Mouse (Mus musculus): ENCODE results near the gene Cpa5. TPM values are rescaled to one million over a fixed set of nuclear protein-coding genes. Genes with fewer than 3 reads are reported as not detected.

The Cpa5 gene
- polyA plus RNA-seq (2012; rRNA removed): not detected in 2 replicates

DNA sequence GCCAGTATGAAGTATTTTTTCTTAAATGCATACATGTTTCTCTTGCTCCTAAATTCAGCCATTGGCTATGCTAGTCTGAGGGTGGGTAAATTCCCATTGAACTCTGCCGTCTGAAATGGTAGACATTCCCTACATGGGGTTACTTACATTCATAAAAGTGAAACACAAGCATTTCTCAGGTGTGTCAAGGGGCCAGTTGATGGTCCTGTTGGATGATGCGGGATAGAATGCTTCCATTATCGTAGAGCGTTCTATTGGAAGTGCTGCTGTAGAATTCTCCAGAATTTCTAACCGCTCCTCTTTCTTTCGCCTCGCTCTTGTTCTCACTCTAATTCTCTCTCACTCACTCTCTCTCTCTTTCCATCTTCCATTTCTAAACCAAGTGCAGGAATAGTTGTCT, at the start of gene Cpa5:
Gene Cpa5, plus strand, starts transcription at position 301 of the 400 bp plus-strand sequence.
- WGBS: 97% methylated on average over 7 of the region's 7 CpGs
- TF ChIP-seq POLR2A (IDR thresholded peaks at IDR 0.05; ENCODE audit: low read depth, low read length): no peak
- TF ChIP-seq CTCF (IDR thresholded peaks at IDR 0.05; ENCODE audit: extremely low read depth, insufficient read depth, insufficient read length, insufficient replicate concordance): no peak

DNA sequence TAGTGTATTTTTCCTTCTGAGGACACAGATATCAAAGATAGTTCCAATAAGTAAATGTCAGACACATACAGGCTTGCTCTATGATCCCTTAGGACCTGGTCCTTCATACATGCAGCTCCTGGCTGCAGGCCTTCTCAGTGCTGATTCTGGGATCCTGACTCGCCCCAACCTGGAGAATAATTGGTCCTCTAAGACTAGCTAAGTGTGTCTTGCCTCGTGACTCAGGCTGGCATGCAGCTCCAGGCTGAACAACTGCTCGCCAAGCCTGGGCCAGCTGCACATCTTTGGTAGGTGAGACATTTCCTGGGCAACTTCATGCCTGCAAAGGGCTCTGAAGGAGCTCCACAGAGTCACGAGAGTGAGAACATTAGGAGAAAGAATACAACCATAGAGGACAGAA, 48.7 kb upstream of the Cpa5 start:
- TF ChIP-seq CTCF (IDR thresholded peaks at IDR 0.05; ENCODE audit: extremely low read depth, insufficient read depth, insufficient read length, insufficient replicate concordance) (no peak), POLR2A (IDR thresholded peaks at IDR 0.05; ENCODE audit: low read depth, low read length) (no peak)
- 78% methylated on average over 4 of the region's 4 CpGs for WGBS
- Histone ChIP-seq H3K27me3 (ENCODE audit: control insufficient read depth, insufficient read depth, low read length) (no peaks in the 10 kb centered on the region), H3K4me3 (ENCODE audit: extremely low read depth, insufficient read depth, insufficient read length) (no peak overlapping the region), H3K4me1 (ENCODE audit: control insufficient read depth, insufficient read depth, insufficient read length) (no peaks in the 10 kb centered on the region), H3K36me3 (ENCODE audit: control insufficient read depth, insufficient read depth, low read length) (no peaks in the 10 kb centered on the region), H3K27ac (ENCODE audit: insufficient read depth, low read length) (no peak overlapping the region)
- DNase-seq (ENCODE audit: low read depth in 1 of 2, low spot score in 2 of 2): no peak

More for the DNA sequence above, at the start of gene Cpa5:
- H3K36me3 ChIP-seq (ENCODE audit: control insufficient read depth, insufficient read depth, low read length): no peaks in the 10 kb centered on the region
- H3K4me3 ChIP-seq (ENCODE audit: extremely low read depth, insufficient read depth, insufficient read length): no peak within 1 kb of the TSS
- no peak within 1 kb of the TSS for H3K27ac ChIP-seq (ENCODE audit: insufficient read depth, low read length)
- DNase-seq (ENCODE audit: low read depth in 1 of 2, low spot score in 2 of 2): no peak
- no peaks in the 10 kb centered on the region for H3K27me3 ChIP-seq (ENCODE audit: control insufficient read depth, insufficient read depth, low read length)
- no peaks in the 10 kb centered on the region for H3K4me1 ChIP-seq (ENCODE audit: control insufficient read depth, insufficient read depth, insufficient read length)

DNA sequence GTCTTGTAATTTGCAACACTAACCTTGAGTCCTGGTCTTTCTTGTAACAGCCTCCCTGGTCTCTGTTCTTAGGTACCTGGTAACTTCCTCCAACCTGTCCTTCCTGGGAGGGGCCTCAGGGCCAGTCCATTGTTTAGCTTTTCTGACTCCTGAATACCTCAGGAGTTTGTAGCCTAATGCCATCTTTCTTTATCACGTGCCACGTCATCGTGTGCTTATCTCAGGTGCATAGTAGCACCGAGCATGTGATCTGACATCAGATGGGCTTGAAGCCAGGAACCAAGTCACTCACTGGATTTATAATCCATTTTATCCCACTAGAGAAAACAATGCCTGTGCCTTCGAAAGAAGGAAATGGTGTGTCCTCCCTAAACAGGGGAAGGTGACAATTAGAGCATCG, 47.2 kb upstream of the Cpa5 start:
- WGBS: 83% methylated on average over 6 of the region's 6 CpGs
- Histone ChIP-seq H3K36me3 (ENCODE audit: control insufficient read depth, insufficient read depth, low read length) (no peaks in the 10 kb centered on the region), H3K4me3 (ENCODE audit: extremely low read depth, insufficient read depth, insufficient read length) (no peak overlapping the region), H3K4me1 (ENCODE audit: control insufficient read depth, insufficient read depth, insufficient read length) (no peaks in the 10 kb centered on the region), H3K27me3 (ENCODE audit: control insufficient read depth, insufficient read depth, low read length) (no peaks in the 10 kb centered on the region), H3K27ac (ENCODE audit: insufficient read depth, low read length) (no peak overlapping the region)
- no peak for DNase-seq (ENCODE audit: low read depth in 1 of 2, low spot score in 2 of 2)
- TF ChIP-seq CTCF (IDR thresholded peaks at IDR 0.05; ENCODE audit: extremely low read depth, insufficient read depth, insufficient read length, insufficient replicate concordance) (no peak), POLR2A (IDR thresholded peaks at IDR 0.05; ENCODE audit: low read depth, low read length) (no peak)

DNA sequence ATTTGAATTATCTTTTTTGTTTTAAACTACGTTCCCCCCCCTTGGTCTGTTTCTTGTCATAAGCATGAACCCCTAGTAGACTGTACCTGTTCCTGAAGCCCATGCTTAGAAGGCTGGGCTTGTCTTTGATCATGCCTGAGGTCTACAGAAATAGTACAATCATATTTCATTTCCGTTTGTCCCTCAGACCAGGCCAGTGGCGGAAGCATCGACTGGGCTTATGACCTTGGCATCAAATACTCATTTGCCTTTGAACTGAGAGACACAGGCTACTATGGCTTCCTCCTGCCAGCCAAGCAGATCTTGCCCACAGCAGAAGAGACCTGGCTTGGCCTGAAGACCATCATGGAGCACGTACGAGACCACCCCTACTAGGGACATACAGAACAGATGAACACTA, 46.8 kb upstream of the Cpa5 start:
- no peak for TF ChIP-seq POLR2A (IDR thresholded peaks at IDR 0.05; ENCODE audit: low read depth, low read length)
- TF ChIP-seq CTCF (IDR thresholded peaks at IDR 0.05; ENCODE audit: extremely low read depth, insufficient read depth, insufficient read length, insufficient replicate concordance): no peak
- Histone ChIP-seq H3K36me3 (ENCODE audit: control insufficient read depth, insufficient read depth, low read length) (no peaks in the 10 kb centered on the region), H3K4me1 (ENCODE audit: control insufficient read depth, insufficient read depth, insufficient read length) (no peaks in the 10 kb centered on the region), H3K4me3 (ENCODE audit: extremely low read depth, insufficient read depth, insufficient read length) (no peak overlapping the region), H3K27ac (ENCODE audit: insufficient read depth, low read length) (no peak overlapping the region), H3K27me3 (ENCODE audit: control insufficient read depth, insufficient read depth, low read length) (no peaks in the 10 kb centered on the region)
- 92% methylated on average over 6 of the region's 6 CpGs for WGBS
- DNase-seq (ENCODE audit: low read depth in 1 of 2, low spot score in 2 of 2): no peak

DNA sequence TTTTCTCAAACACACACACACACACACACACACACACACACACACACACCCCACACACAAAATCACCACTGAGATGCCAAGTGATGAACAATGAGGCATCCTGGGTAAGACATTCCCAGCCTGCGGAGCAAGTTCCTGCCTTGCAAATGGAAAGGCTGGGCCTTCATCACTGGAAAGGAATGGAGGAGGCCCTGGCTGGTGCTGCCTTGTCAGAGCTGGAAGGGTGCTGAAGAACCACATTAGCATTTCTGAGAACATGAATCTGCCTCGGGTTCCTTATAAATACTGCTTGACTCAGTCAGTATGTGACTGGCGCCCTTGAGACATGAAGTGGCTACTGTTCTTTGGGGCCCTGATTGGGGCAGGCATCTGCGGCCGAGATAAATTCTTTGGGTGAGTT, 42.7 kb upstream of the Cpa5 start, which contains the start of gene Cpa4:
Gene Cpa4, plus strand, starts transcription at position 301 of the 400 bp plus-strand sequence.
- Histone ChIP-seq H3K27me3 (ENCODE audit: control insufficient read depth, insufficient read depth, low read length) (no peaks in the 10 kb centered on the region), H3K4me3 (ENCODE audit: extremely low read depth, insufficient read depth, insufficient read length) (no peak within 1 kb of the TSS), H3K36me3 (ENCODE audit: control insufficient read depth, insufficient read depth, low read length) (no peaks in the 10 kb centered on the region), H3K4me1 (ENCODE audit: control insufficient read depth, insufficient read depth, insufficient read length) (no peaks in the 10 kb centered on the region), H3K27ac (ENCODE audit: insufficient read depth, low read length) (no peak within 1 kb of the TSS)
- WGBS: 78% methylated on average over 5 of the region's 5 CpGs
- DNase-seq (ENCODE audit: low read depth in 1 of 2, low spot score in 2 of 2): no peak
- no peak for TF ChIP-seq CTCF (IDR thresholded peaks at IDR 0.05; ENCODE audit: extremely low read depth, insufficient read depth, insufficient read length, insufficient replicate concordance)
- no peak for TF ChIP-seq POLR2A (IDR thresholded peaks at IDR 0.05; ENCODE audit: low read depth, low read length)

DNA sequence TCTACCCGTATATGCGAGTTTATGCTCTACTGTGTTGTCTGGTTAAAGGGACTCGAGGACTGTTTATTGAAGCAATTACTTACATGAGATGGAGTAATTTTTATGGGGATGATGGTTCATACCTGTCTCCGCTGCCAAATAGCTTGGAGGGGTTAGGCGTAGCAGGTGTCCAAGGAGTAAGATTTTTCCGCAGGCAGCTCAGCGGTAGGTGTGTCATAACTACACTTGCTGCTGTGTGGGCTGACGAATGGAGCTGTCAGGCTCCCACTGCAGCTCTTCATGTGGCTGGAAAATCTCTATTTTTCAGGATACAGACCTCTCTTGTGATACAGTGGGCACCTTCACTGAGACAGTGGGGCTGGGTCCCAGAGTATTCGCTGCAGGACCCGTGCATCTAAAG, 41.5 kb upstream of the Cpa5 start:
- no peaks in the 10 kb centered on the region for H3K27me3 ChIP-seq (ENCODE audit: control insufficient read depth, insufficient read depth, low read length)
- H3K27ac ChIP-seq (ENCODE audit: insufficient read depth, low read length): no peak overlapping the region
- no peak overlapping the region for H3K4me3 ChIP-seq (ENCODE audit: extremely low read depth, insufficient read depth, insufficient read length)
- DNase-seq (ENCODE audit: low read depth in 1 of 2, low spot score in 2 of 2): no peak
- TF ChIP-seq POLR2A (IDR thresholded peaks at IDR 0.05; ENCODE audit: low read depth, low read length) (no peak), CTCF (IDR thresholded peaks at IDR 0.05; ENCODE audit: extremely low read depth, insufficient read depth, insufficient read length, insufficient replicate concordance) (no peak)
- no peaks in the 10 kb centered on the region for H3K4me1 ChIP-seq (ENCODE audit: control insufficient read depth, insufficient read depth, insufficient read length)
- no peaks in the 10 kb centered on the region for H3K36me3 ChIP-seq (ENCODE audit: control insufficient read depth, insufficient read depth, low read length)
- WGBS: 93% methylated on average over 10 of the region's 10 CpGs

DNA sequence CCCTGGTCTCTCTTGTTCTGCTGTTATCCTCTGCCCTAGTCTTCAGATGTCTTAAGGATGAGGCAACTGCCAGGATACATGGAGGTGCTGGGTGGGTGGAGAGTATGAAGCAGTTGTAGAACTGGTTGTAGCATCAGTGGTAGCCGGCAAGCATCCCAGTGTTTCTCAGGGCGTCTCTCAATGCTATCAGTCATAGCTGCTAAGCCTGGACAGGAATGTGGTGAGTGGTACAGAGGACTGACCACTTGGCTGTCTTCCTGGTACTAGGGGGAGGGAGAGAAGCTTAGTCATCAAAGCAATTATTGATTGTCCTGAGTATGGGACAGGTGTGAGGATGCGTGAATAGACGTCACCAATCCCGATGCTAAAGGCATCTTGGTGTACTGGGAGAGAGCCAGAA, 40.8 kb upstream of the Cpa5 start:
- Histone ChIP-seq H3K27me3 (ENCODE audit: control insufficient read depth, insufficient read depth, low read length) (no peaks in the 10 kb centered on the region), H3K4me3 (ENCODE audit: extremely low read depth, insufficient read depth, insufficient read length) (no peak overlapping the region), H3K4me1 (ENCODE audit: control insufficient read depth, insufficient read depth, insufficient read length) (no peaks in the 10 kb centered on the region), H3K36me3 (ENCODE audit: control insufficient read depth, insufficient read depth, low read length) (no peaks in the 10 kb centered on the region), H3K27ac (ENCODE audit: insufficient read depth, low read length) (no peak overlapping the region)
- no peak for DNase-seq (ENCODE audit: low read depth in 1 of 2, low spot score in 2 of 2)
- TF ChIP-seq CTCF (IDR thresholded peaks at IDR 0.05; ENCODE audit: extremely low read depth, insufficient read depth, insufficient read length, insufficient replicate concordance) (no peak), POLR2A (IDR thresholded peaks at IDR 0.05; ENCODE audit: low read depth, low read length) (no peak)
- 96% methylated on average over 5 of the region's 5 CpGs for WGBS
